Mouse (Mus musculus): ENCODE data around the gene Ntn1. TPM values are rescaled to one million over a fixed set of nuclear protein-coding genes. Genes with fewer than 3 reads are reported as not detected.

The Ntn1 gene
- total RNA-seq, 4 experiments from 2014 or later, result 7.9 to 10.1 (median 8.8) TPM

GRCm38 (mm10) chr11:68331676-68332265 lies 68.9 kb downstream of the Ntn1 start:
- no peak for DNase-seq (ENCODE audit: low spot score in 2 of 2)

GRCm38 (mm10) chr11:68331117-68331437 lies 69.5 kb downstream of the Ntn1 start:
- no peak for DNase-seq (ENCODE audit: low spot score in 2 of 2)

GRCm38 (mm10) chr11:68330398-68331116 lies 70.1 kb downstream of the Ntn1 start:
- DNase-seq (ENCODE audit: low spot score in 2 of 2), result no peak

GRCm38 (mm10) chr11:68324863-68325262 lies 75.8 kb downstream of the Ntn1 start:
- no peak for DNase-seq (ENCODE audit: low spot score in 2 of 2)

GRCm38 (mm10) chr11:68321417-68321816 lies 79.2 kb downstream of the Ntn1 start:
- DNase-seq (ENCODE audit: low spot score in 2 of 2), result no peak

GRCm38 (mm10) chr11:68315551-68316130 lies 85.0 kb downstream of the Ntn1 start:
- no peak for DNase-seq (ENCODE audit: low spot score in 2 of 2)

- no peak for DNase-seq (ENCODE audit: low spot score in 2 of 2)
Measured at GRCm38 (mm10) chr11:68313861-68314260, 86.8 kb downstream of the Ntn1 start.

GRCm38 (mm10) chr11:68313065-68313464 lies 87.6 kb downstream of the Ntn1 start:
- DNase-seq (ENCODE audit: low spot score in 2 of 2), result no peak

- DNase-seq (ENCODE audit: low spot score in 2 of 2), result no peak
Measured at GRCm38 (mm10) chr11:68308911-68309580, 91.6 kb downstream of the Ntn1 start.

- DNase-seq (ENCODE audit: low spot score in 2 of 2), result no peak
Measured at GRCm38 (mm10) chr11:68305997-68306396, 94.6 kb downstream of the Ntn1 start.

- no peak for DNase-seq (ENCODE audit: low spot score in 2 of 2)
Measured at GRCm38 (mm10) chr11:68302323-68302722, 98.3 kb downstream of the Ntn1 start.

- no peak for DNase-seq (ENCODE audit: low spot score in 2 of 2)
Measured at GRCm38 (mm10) chr11:68301660-68302059, 99.0 kb downstream of the Ntn1 start.

GRCm38 (mm10) chr11:68295474-68295873 lies 105.1 kb downstream of the Ntn1 start:
- no peak for DNase-seq (ENCODE audit: low spot score in 2 of 2)

GRCm38 (mm10) chr11:68290631-68291030 lies 110.0 kb downstream of the Ntn1 start:
- DNase-seq (ENCODE audit: low spot score in 2 of 2), result no peak

GRCm38 (mm10) chr11:68287331-68287730 lies 113.3 kb downstream of the Ntn1 start:
- no peak for DNase-seq (ENCODE audit: low spot score in 2 of 2)

GRCm38 (mm10) chr11:68286142-68286808 lies 114.3 kb downstream of the Ntn1 start:
- DNase-seq (ENCODE audit: low spot score in 2 of 2), result no peak

GRCm38 (mm10) chr11:68285754-68286141 lies 114.9 kb downstream of the Ntn1 start:
- no peak for DNase-seq (ENCODE audit: low spot score in 2 of 2)

- DNase-seq (ENCODE audit: low spot score in 2 of 2), result no peak
Measured at GRCm38 (mm10) chr11:68280001-68280510, 120.6 kb downstream of the Ntn1 start.

- no peak for DNase-seq (ENCODE audit: low spot score in 2 of 2)
Measured at GRCm38 (mm10) chr11:68276945-68277344, 123.7 kb downstream of the Ntn1 start.

GRCm38 (mm10) chr11:68274331-68274811 lies 126.3 kb downstream of the Ntn1 start:
- DNase-seq (ENCODE audit: low spot score in 2 of 2), result no peak

GRCm38 (mm10) chr11:68273855-68274254 lies 126.8 kb downstream of the Ntn1 start:
- DNase-seq (ENCODE audit: low spot score in 2 of 2), result no peak
